Mouse (Mus musculus): ENCODE measurements at regions not wholly inside any gene's neighbourhood (a gene's known extent, or its start where the extent isn't known, plus 50 kb on each side); places are given as distances from the start of the nearest gene placed in this dataset.
A peak's percentile ranks its signal among the peaks of the same experiment; 100 is the strongest.

DNA sequence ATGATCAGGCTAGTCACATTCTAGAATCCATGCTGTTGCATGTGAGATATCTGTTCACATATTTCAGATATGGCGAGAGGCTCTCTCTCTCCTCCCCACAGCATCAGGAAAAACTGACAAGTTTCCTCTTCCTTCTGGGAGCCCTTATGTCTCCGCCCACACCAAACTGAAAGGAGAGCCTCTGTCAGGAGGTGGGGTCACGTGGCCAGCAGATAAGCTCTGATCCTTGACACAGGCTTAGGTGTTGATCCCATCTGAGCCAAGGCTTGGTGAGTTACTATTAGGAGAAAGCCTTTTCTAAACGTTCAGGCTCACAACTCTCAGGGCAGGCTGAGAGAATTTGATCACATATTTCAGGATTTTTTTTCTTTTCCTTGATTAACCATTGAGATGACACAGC, 143.6 kb upstream of the Tapt1 start:
- H3K9ac ChIP-seq (ENCODE audit: low read length) = no peak overlapping the region
- H3K4me1 ChIP-seq (ENCODE audit: control insufficient read depth in 2 of 2, insufficient read depth in 2 of 2, low read length in 2 of 2) = 0 out of 4 replicates have a peak, but pooled peaks cover 0 to 2% of the 10 kb centered on the region in 2 experiments
- H3K36me3 ChIP-seq (ENCODE audit: control insufficient read depth, insufficient read depth, low read length) = no peaks in the 10 kb centered on the region
- no peak overlapping the region for H3K4me3 ChIP-seq (ENCODE audit: control insufficient read depth in 1 of 2, insufficient read depth in 1 of 2, low read depth in 1 of 2, low read length in 2 of 2)
- ATAC-seq (ENCODE audit: insufficient number of reproducible peaks, insufficient read depth, low FRiP score, low read depth) = no peak
- 6% methylated on average over 4 of the region's 4 CpGs for WGBS
- H3K27me3 ChIP-seq (ENCODE audit: control insufficient read depth, insufficient read depth, low read length) = no peaks in the 10 kb centered on the region
- H3K27ac ChIP-seq (replicated peaks in 1 of 2; ENCODE audit: control insufficient read depth in 1 of 2, insufficient read depth in 1 of 2, low read depth in 2 of 2, low read length in 2 of 2) = no peak overlapping the region
- no peak overlapping the region for H3K4me2 ChIP-seq (ENCODE audit: low read length)
- no peaks in the 10 kb centered on the region for H3K9me3 ChIP-seq (ENCODE audit: control insufficient read depth, low read length)

DNA sequence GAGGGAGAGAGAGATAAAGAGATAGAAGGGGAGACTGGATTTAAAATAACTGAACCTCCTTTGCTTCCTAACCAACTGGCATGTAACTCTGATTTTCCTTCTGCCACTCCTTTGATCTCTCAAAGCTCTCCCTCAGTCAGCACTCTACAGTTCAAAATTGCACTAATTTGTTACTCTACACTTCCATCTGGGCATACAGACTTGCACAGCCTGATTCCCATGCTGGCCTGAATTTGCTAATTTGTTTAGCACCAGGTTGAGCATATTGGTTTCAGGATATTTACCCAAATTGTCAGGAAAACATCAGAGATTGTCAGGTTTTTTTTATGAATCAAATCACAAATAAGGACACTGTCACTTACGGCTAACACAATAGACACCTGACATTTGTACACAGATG, 125.9 kb upstream of the Tapt1 start:
- no peaks in the 10 kb centered on the region for H3K36me3 ChIP-seq (ENCODE audit: control insufficient read depth, insufficient read depth, low read length)
- WGBS = 87% methylated on average over 1 of the region's 1 CpGs
- ATAC-seq (ENCODE audit: insufficient number of reproducible peaks, insufficient read depth, low FRiP score, low read depth) = no peak

DNA sequence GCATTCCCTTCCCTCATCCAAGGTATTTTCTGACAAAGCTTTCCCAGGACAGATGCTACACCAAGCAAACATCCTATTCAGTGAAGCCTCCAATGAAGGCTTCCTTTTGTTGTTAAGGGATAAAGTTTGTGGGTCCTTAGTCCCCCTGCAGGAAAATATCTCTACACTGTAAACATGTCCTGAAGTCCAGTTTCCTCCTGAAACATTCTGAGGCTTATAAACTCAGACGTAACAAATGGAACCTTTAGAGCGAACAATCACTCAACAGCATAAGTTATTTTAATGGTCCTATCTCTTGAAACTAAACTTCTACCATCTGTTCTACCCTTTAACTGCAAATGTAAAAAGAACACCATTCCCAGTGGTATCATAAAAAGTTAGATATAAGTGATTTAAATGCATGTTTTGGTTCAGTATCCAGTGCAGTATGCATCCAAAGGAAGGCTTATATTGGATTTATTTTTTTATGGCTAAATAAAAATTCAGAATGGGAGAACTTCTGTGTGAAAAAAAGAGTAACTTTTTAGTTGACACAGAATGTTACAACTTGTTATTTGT, 115.1 kb upstream of the Tapt1 start:
- Histone ChIP-seq H3K4me2 (ENCODE audit: low read length) (no peak overlapping the region), H3K27ac (replicated peaks in 1 of 2; ENCODE audit: control insufficient read depth in 1 of 2, insufficient read depth in 1 of 2, low read depth in 2 of 2, low read length in 2 of 2) (no peak overlapping the region), H3K36me3 (ENCODE audit: control insufficient read depth, insufficient read depth, low read length) (no peaks in the 10 kb centered on the region), H3K9me3 (ENCODE audit: control insufficient read depth, low read length) (no peaks in the 10 kb centered on the region), H3K9ac (ENCODE audit: low read length) (no peak overlapping the region), H3K27me3 (ENCODE audit: control insufficient read depth, insufficient read depth, low read length) (no peaks in the 10 kb centered on the region), H3K4me1 (ENCODE audit: control insufficient read depth in 2 of 2, insufficient read depth in 2 of 2, low read length in 2 of 2) (no peaks in the 10 kb centered on the region), H3K4me3 (ENCODE audit: control insufficient read depth in 1 of 2, insufficient read depth in 1 of 2, low read depth in 1 of 2, low read length in 2 of 2) (no peak overlapping the region)
- WGBS = 80% methylated on average over 2 of the region's 2 CpGs
- no peak for ATAC-seq (ENCODE audit: insufficient number of reproducible peaks, insufficient read depth, low FRiP score, low read depth)

More for the DNA sequence above, 125.9 kb upstream of the Tapt1 start:
- H3K9ac ChIP-seq (ENCODE audit: low read length) = no peak overlapping the region
- no peaks in the 10 kb centered on the region for H3K27me3 ChIP-seq (ENCODE audit: control insufficient read depth, insufficient read depth, low read length)
- no peak overlapping the region for H3K4me3 ChIP-seq (ENCODE audit: control insufficient read depth in 1 of 2, insufficient read depth in 1 of 2, low read depth in 1 of 2, low read length in 2 of 2)
- H3K4me2 ChIP-seq (ENCODE audit: low read length) = no peak overlapping the region
- no peak overlapping the region for H3K27ac ChIP-seq (replicated peaks in 1 of 2; ENCODE audit: control insufficient read depth in 1 of 2, insufficient read depth in 1 of 2, low read depth in 2 of 2, low read length in 2 of 2)
- no peaks in the 10 kb centered on the region for H3K4me1 ChIP-seq (ENCODE audit: control insufficient read depth in 2 of 2, insufficient read depth in 2 of 2, low read length in 2 of 2)
- no peaks in the 10 kb centered on the region for H3K9me3 ChIP-seq (ENCODE audit: control insufficient read depth, low read length)

DNA sequence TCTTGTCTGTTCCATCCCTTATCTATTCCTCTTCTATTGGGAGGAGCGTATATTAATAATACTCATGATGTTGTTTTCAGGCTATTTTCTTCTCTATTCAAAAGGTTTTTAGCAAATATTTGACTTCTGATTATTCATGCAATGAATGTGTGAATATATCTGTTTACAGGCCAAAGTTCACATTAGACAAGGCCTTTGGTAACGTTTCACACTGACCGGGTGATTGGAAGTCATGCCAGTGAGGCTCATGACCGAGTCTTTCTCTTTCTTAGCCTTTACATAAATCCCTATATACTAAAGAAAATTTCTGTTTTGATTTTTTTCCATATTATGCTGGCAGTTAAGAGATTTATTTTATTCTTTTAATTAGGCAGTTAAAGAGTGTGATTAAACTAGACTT, 112.2 kb upstream of the Tapt1 start:
- Histone ChIP-seq H3K4me1 (ENCODE audit: control insufficient read depth in 2 of 2, insufficient read depth in 2 of 2, low read length in 2 of 2) (no peaks in the 10 kb centered on the region), H3K4me2 (ENCODE audit: low read length) (no peak overlapping the region), H3K27ac (replicated peaks in 1 of 2; ENCODE audit: control insufficient read depth in 1 of 2, insufficient read depth in 1 of 2, low read depth in 2 of 2, low read length in 2 of 2) (no peak overlapping the region), H3K36me3 (ENCODE audit: control insufficient read depth, insufficient read depth, low read length) (no peaks in the 10 kb centered on the region), H3K27me3 (ENCODE audit: control insufficient read depth, insufficient read depth, low read length) (no peaks in the 10 kb centered on the region), H3K4me3 (ENCODE audit: control insufficient read depth in 1 of 2, insufficient read depth in 1 of 2, low read depth in 1 of 2, low read length in 2 of 2) (no peak overlapping the region), H3K9ac (ENCODE audit: low read length) (no peak overlapping the region), H3K9me3 (ENCODE audit: control insufficient read depth, low read length) (no peaks in the 10 kb centered on the region)
- 78% methylated on average over 4 of the region's 4 CpGs for WGBS
- ATAC-seq (ENCODE audit: insufficient number of reproducible peaks, insufficient read depth, low FRiP score, low read depth) = no peak

DNA sequence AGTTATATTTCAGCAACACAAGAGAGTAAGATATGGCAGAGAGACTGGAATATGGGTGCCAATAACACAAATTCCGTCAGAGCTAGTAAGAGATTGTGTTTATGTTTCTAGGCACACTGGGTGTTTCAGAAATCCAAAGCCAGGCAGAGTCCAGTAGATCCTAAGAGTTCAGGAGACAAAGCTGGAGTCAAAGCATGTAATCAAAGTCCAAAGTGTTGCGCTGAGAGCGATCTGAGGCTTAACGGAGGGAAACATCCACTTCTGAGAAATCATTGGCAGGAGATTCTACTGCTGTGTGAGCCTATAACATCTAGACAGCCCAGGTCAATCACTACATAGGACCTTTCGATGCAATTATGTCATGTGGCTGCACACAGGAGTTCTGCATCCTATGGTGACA, 109.3 kb upstream of the Tapt1 start:
- Histone ChIP-seq H3K9me3 (ENCODE audit: control insufficient read depth, low read length) (no peaks in the 10 kb centered on the region), H3K4me3 (ENCODE audit: control insufficient read depth in 1 of 2, insufficient read depth in 1 of 2, low read depth in 1 of 2, low read length in 2 of 2) (no peak overlapping the region), H3K4me2 (ENCODE audit: low read length) (no peak overlapping the region), H3K4me1 (ENCODE audit: control insufficient read depth in 2 of 2, insufficient read depth in 2 of 2, low read length in 2 of 2) (no peaks in the 10 kb centered on the region), H3K27me3 (ENCODE audit: control insufficient read depth, insufficient read depth, low read length) (no peaks in the 10 kb centered on the region), H3K27ac (replicated peaks in 1 of 2; ENCODE audit: control insufficient read depth in 1 of 2, insufficient read depth in 1 of 2, low read depth in 2 of 2, low read length in 2 of 2) (no peak overlapping the region), H3K36me3 (ENCODE audit: control insufficient read depth, insufficient read depth, low read length) (no peaks in the 10 kb centered on the region), H3K9ac (ENCODE audit: low read length) (no peak overlapping the region)
- 77% methylated on average over 5 of the region's 5 CpGs for WGBS
- ATAC-seq (ENCODE audit: insufficient number of reproducible peaks, insufficient read depth, low FRiP score, low read depth) = no peak

DNA sequence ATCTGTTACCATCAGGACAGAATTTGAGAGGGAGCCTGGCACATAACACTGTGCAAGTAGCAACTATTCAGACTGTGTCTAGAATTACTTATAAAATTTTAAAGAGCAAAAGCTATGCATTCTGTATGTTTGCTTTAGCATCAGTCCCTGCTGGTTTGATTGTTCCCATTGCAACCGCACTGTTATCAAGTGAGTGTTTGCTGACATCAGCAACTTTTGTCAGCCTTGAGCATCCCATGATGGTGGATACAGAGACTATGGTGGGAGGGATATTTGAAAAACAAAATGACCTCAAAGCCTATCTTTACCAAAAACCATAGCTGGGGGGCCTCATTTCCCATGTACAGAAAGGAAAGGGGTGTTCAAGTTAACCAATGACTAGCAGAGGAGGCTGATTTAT, 93.2 kb upstream of the Tapt1 start:
- no peak for ATAC-seq (ENCODE audit: insufficient number of reproducible peaks, insufficient read depth, low FRiP score, low read depth)
- Histone ChIP-seq H3K4me2 (ENCODE audit: low read length) (no peak overlapping the region), H3K4me1 (ENCODE audit: control insufficient read depth in 2 of 2, insufficient read depth in 2 of 2, low read length in 2 of 2) (no peaks in the 10 kb centered on the region), H3K36me3 (ENCODE audit: control insufficient read depth, insufficient read depth, low read length) (no peaks in the 10 kb centered on the region), H3K27ac (replicated peaks in 1 of 2; ENCODE audit: control insufficient read depth in 1 of 2, insufficient read depth in 1 of 2, low read depth in 2 of 2, low read length in 2 of 2) (no peak overlapping the region), H3K4me3 (ENCODE audit: control insufficient read depth in 1 of 2, insufficient read depth in 1 of 2, low read depth in 1 of 2, low read length in 2 of 2) (no peak overlapping the region), H3K9ac (ENCODE audit: low read length) (no peak overlapping the region), H3K27me3 (ENCODE audit: control insufficient read depth, insufficient read depth, low read length) (no peaks in the 10 kb centered on the region), H3K9me3 (ENCODE audit: control insufficient read depth, low read length) (no peaks in the 10 kb centered on the region)
- WGBS = 85% methylated on average over 1 of the region's 1 CpGs

DNA sequence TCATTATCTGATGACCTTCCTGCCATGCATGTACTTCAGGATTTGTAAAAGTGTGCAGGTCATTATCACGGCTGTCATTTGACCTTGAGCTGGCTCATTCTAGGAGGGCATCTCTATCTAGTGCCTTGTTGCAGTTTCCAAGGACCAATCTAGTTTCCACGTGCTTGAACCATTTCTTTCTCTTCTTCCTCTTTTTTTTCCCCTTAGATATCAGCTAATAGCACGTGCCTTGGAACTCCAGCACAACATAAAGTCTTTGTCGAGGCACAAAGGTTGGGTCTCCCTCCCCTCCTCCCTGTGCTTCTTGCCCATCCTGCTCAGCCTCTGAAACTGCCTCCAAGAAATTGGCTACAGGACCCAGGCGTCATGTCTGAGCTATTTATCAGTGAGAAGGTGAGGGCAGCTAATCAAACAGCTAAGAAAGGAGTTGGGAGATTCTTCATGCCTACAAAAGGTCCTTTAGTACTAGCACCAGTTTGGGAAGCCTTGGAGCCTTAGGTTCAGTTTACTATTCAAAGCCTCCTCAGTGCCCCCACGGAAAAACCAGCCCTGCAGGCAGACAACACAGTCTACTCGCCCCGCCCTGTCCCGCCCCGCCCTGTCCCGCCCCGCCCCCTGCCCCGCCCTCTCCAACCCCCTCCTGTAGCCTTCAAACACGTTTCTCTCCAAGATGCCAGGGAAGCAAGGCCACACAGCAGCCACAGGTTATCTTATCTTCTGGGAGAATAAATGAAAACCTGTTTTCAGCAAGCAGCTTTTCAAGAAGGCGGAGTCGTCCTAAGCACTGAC, 80.5 kb upstream of the Tapt1 start:
- 8% methylated on average over 16 of the region's 16 CpGs for WGBS
- Histone ChIP-seq H3K27ac (replicated peaks in 1 of 2; ENCODE audit: control insufficient read depth in 1 of 2, insufficient read depth in 1 of 2, low read depth in 2 of 2, low read length in 2 of 2) (no peak overlapping the region), H3K4me1 (ENCODE audit: control insufficient read depth in 2 of 2, insufficient read depth in 2 of 2, low read length in 2 of 2) (peaks cover 0 to 5% of the 10 kb centered on the region in 2 experiments; a peak in 1 of 4 replicates), H3K4me3 (ENCODE audit: control insufficient read depth in 1 of 2, insufficient read depth in 1 of 2, low read depth in 1 of 2, low read length in 2 of 2) (no peak overlapping the region), H3K27me3 (ENCODE audit: control insufficient read depth, insufficient read depth, low read length) (no peaks in the 10 kb centered on the region), H3K36me3 (ENCODE audit: control insufficient read depth, insufficient read depth, low read length) (no peaks in the 10 kb centered on the region), H3K9me3 (ENCODE audit: control insufficient read depth, low read length) (no peaks in the 10 kb centered on the region), H3K4me2 (ENCODE audit: low read length) (peak overlapping the region; percentile 47), H3K9ac (ENCODE audit: low read length) (no peak overlapping the region)
- ATAC-seq (ENCODE audit: insufficient number of reproducible peaks, insufficient read depth, low FRiP score, low read depth) = no peak
